Mouse (Mus musculus): Measurements from ENCODE around the gene Aph1c. TPM values are rescaled to one million over a fixed set of nuclear protein-coding genes. Genes with fewer than 3 reads are reported as not detected.
A peak's percentile ranks its signal among the peaks of the same experiment; 100 is the strongest.
"Not testable (repeated sequence)": the region's sequence is repeated elsewhere in the genome, so short reads cannot be mapped to it uniquely, and the experiment has no call there.

Aph1c gene
- polyA plus RNA-seq, 1 experiment, result 0.22 TPM

- no peak for TF ChIP-seq CTCF (IDR thresholded peaks at IDR 0.05; ENCODE audit: extremely low read depth, insufficient read length, insufficient replicate concordance, low read depth, low read length)
- no peak for TF ChIP-seq POLR2A (IDR thresholded peaks at IDR 0.05; ENCODE audit: low read depth, low read length)
- 71% methylated on average over 5 of the region's 5 CpGs for WGBS
- Histone ChIP-seq H3K27ac (ENCODE audit: insufficient read depth, low read depth, low read length) (peak overlapping the region; percentile 53; the same call in 1 of the 2 replicates), H3K27me3 (ENCODE audit: control insufficient read depth, insufficient read depth, low read length) (no peaks in the 10 kb centered on the region), H3K4me1 (ENCODE audit: control insufficient read depth, insufficient read depth, insufficient read length, low read length) (peaks cover 6% of the 10 kb centered on the region; the same call in 1 of the 2 replicates), H3K36me3 (ENCODE audit: control insufficient read depth, insufficient read depth, low read length) (no peaks in the 10 kb centered on the region), H3K4me3 (ENCODE audit: low read depth, low read length) (no peak overlapping the region)
Measured at GRCm38 (mm10) chr9:66876577-66876976, 42.1 kb upstream of the Aph1c start.

GRCm38 (mm10) chr9:66874297-66874696 is 39.8 kb upstream of the Aph1c start:
- H3K27me3 ChIP-seq (ENCODE audit: control insufficient read depth, insufficient read depth, low read length), result no peaks in the 10 kb centered on the region
- no peak overlapping the region for H3K4me3 ChIP-seq (ENCODE audit: low read depth, low read length)
- WGBS, result 96% methylated on average over 5 of the region's 5 CpGs
- H3K27ac ChIP-seq (ENCODE audit: insufficient read depth, low read depth, low read length), result peak overlapping the region; percentile 50
- TF ChIP-seq POLR2A (IDR thresholded peaks at IDR 0.05; ENCODE audit: low read depth, low read length), result no peak
- no peak for TF ChIP-seq CTCF (IDR thresholded peaks at IDR 0.05; ENCODE audit: extremely low read depth, insufficient read length, insufficient replicate concordance, low read depth, low read length)
- H3K36me3 ChIP-seq (ENCODE audit: control insufficient read depth, insufficient read depth, low read length), result no peaks in the 10 kb centered on the region
- peaks cover 6% of the 10 kb centered on the region; the same call in 1 of the 2 replicates for H3K4me1 ChIP-seq (ENCODE audit: control insufficient read depth, insufficient read depth, insufficient read length, low read length)

GRCm38 (mm10) chr9:66873531-66873930 is 39.0 kb upstream of the Aph1c start:
- no peaks in the 10 kb centered on the region for H3K27me3 ChIP-seq (ENCODE audit: control insufficient read depth, insufficient read depth, low read length)
- no peaks in the 10 kb centered on the region for H3K36me3 ChIP-seq (ENCODE audit: control insufficient read depth, insufficient read depth, low read length)
- H3K27ac ChIP-seq (ENCODE audit: insufficient read depth, low read depth, low read length), result no peak overlapping the region
- no peak for TF ChIP-seq POLR2A (IDR thresholded peaks at IDR 0.05; ENCODE audit: low read depth, low read length)
- no peak for TF ChIP-seq CTCF (IDR thresholded peaks at IDR 0.05; ENCODE audit: extremely low read depth, insufficient read length, insufficient replicate concordance, low read depth, low read length)
- peaks cover 6% of the 10 kb centered on the region; the same call in 1 of the 2 replicates for H3K4me1 ChIP-seq (ENCODE audit: control insufficient read depth, insufficient read depth, insufficient read length, low read length)
- H3K4me3 ChIP-seq (ENCODE audit: low read depth, low read length), result no peak overlapping the region

- H3K36me3 ChIP-seq (ENCODE audit: control insufficient read depth, insufficient read depth, low read length); H3K4me3 ChIP-seq (ENCODE audit: low read depth, low read length); H3K4me1 ChIP-seq (ENCODE audit: control insufficient read depth, insufficient read depth, insufficient read length, low read length); H3K27ac ChIP-seq (ENCODE audit: insufficient read depth, low read depth, low read length); H3K27me3 ChIP-seq (ENCODE audit: control insufficient read depth, insufficient read depth, low read length): not testable (repeated sequence)
- 71% methylated on average over 2 of the region's 2 CpGs for WGBS
Measured at GRCm38 (mm10) chr9:66873009-66873408, 38.5 kb upstream of the Aph1c start.

- no peaks in the 10 kb centered on the region for H3K27me3 ChIP-seq (ENCODE audit: control insufficient read depth, insufficient read depth, low read length)
- H3K27ac ChIP-seq (ENCODE audit: insufficient read depth, low read depth, low read length), result peak overlapping the region; percentile 32
- no peak overlapping the region for H3K4me3 ChIP-seq (ENCODE audit: low read depth, low read length)
- TF ChIP-seq POLR2A (IDR thresholded peaks at IDR 0.05; ENCODE audit: low read depth, low read length) (no peak), CTCF (IDR thresholded peaks at IDR 0.05; ENCODE audit: extremely low read depth, insufficient read length, insufficient replicate concordance, low read depth, low read length) (no peak)
- no peaks in the 10 kb centered on the region for H3K36me3 ChIP-seq (ENCODE audit: control insufficient read depth, insufficient read depth, low read length)
- WGBS, result 82% methylated on average over 10 of the region's 10 CpGs
- H3K4me1 ChIP-seq (ENCODE audit: control insufficient read depth, insufficient read depth, insufficient read length, low read length), result peaks cover 6% of the 10 kb centered on the region; the same call in 1 of the 2 replicates
Measured at GRCm38 (mm10) chr9:66872015-66872727, 37.6 kb upstream of the Aph1c start.

GRCm38 (mm10) chr9:66864708-66865107 is 30.2 kb upstream of the Aph1c start:
- no peaks in the 10 kb centered on the region for H3K27me3 ChIP-seq (ENCODE audit: control insufficient read depth, insufficient read depth, low read length)
- no peak overlapping the region for H3K4me3 ChIP-seq (ENCODE audit: low read depth, low read length)
- no peaks in the 10 kb centered on the region for H3K4me1 ChIP-seq (ENCODE audit: control insufficient read depth, insufficient read depth, insufficient read length, low read length)
- 61% methylated on average over 3 of the region's 3 CpGs for WGBS
- no peak for TF ChIP-seq POLR2A (IDR thresholded peaks at IDR 0.05; ENCODE audit: low read depth, low read length)
- TF ChIP-seq CTCF (IDR thresholded peaks at IDR 0.05; ENCODE audit: extremely low read depth, insufficient read length, insufficient replicate concordance, low read depth, low read length), result no peak
- H3K36me3 ChIP-seq (ENCODE audit: control insufficient read depth, insufficient read depth, low read length), result peaks cover 1% of the 10 kb centered on the region; the same call in 1 of the 2 replicates
- no peak overlapping the region for H3K27ac ChIP-seq (ENCODE audit: insufficient read depth, low read depth, low read length)

- 83% methylated on average over 3 of the region's 3 CpGs for WGBS
- no peaks in the 10 kb centered on the region for H3K27me3 ChIP-seq (ENCODE audit: control insufficient read depth, insufficient read depth, low read length)
- TF ChIP-seq CTCF (IDR thresholded peaks at IDR 0.05; ENCODE audit: extremely low read depth, insufficient read length, insufficient replicate concordance, low read depth, low read length) (no peak), POLR2A (IDR thresholded peaks at IDR 0.05; ENCODE audit: low read depth, low read length) (no peak)
- no peak overlapping the region for H3K4me3 ChIP-seq (ENCODE audit: low read depth, low read length)
- no peaks in the 10 kb centered on the region for H3K4me1 ChIP-seq (ENCODE audit: control insufficient read depth, insufficient read depth, insufficient read length, low read length)
- H3K27ac ChIP-seq (ENCODE audit: insufficient read depth, low read depth, low read length), result no peak overlapping the region
- H3K36me3 ChIP-seq (ENCODE audit: control insufficient read depth, insufficient read depth, low read length), result peaks cover 1% of the 10 kb centered on the region; the same call in 1 of the 2 replicates
Measured at GRCm38 (mm10) chr9:66863456-66863855, 28.9 kb upstream of the Aph1c start.

Data from small intestine, adult 2 months (tissue).